Mouse (Mus musculus): ENCODE results near the gene Arid1b. TPM values are rescaled to one million over a fixed set of nuclear protein-coding genes. Genes with fewer than 3 reads are reported as not detected.

The Arid1b gene
- polyA plus RNA-seq, 1 experiment from 2014 or later = 46.4 TPM

DNA sequence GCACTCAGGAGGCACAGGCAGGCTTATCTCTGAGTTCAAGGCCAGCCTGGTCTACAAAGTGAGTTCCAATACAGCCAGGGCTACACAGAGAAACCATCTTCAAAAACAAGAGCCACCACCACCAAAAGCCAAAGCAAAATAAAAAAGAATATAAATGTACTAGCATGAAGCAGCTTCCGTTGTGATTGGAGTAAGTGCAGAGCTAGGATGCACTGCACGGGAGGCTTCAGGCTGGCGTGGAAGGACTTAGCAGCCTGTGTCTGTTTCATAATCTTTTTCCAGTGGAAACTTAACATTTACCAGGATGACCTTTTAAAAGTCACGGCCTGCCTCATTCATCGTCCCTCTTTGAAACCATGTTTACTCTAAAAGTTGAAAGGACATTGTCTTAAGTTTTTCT lies 67.5 kb downstream of the Arid1b start:
- POLR2A ChIA-PET = interaction anchor here (0.8 kb wide), 1 partner anchor 159 kb away, joined by 5 read pairs; no protein-coding TSS in a partner anchor
- ATAC-seq = no peak
- no peak for TF ChIP-seq CTCF (IDR thresholded peaks at IDR 0.05)
- H3K27me3 ChIP-seq = no peaks in the 10 kb centered on the region
- no peak for DNase-seq (ENCODE audit: low read depth, low spot score)
- CTCF ChIA-PET = interaction anchor here (0.8 kb wide), 1 partner anchor 64 kb away, joined by 3 read pairs; no protein-coding TSS in a partner anchor
- in situ Hi-C loops (cut with MboI; ENCODE audit: low pct_unique_long_range_greater_than_20kb) = loop anchor here (5.0 kb wide), 1 partner anchor 76 kb away; no protein-coding TSS in a partner anchor

DNA sequence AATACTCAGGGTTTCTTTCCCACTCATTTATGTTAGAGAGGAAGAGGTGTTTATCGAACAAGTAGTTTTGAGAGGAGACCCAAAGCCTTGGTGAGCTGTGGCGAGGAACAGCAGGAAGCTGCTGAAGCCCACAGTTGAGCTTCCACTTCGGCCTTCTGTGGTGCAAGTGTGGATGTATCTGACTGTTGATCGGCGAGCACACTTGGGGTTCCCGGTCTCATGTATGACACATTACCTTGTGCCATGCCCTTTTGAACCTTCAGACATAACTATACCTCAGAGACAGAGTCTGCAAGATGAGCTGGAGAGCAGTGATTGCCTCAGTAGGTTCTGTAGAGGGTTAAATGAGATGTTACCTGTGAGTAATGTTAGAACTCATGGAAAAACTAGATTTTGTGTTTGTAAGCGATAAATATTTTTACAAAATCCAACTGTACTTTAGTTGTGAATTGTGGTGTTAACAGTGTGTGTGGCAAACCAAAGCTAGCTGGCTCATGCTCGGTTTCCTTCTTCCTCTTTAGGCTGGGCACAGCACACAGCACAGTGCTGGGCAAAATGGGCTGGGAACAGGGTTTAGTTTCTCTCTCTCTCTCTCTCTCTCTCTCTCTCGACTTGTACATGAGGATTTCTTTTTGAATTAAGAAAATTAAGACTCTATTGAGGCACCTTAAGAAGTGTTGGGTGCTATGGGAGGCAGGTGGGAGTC lies 69.5 kb downstream of the Arid1b start:
- POLR2A ChIA-PET = no interaction called here
- no peaks in the 10 kb centered on the region for H3K27me3 ChIP-seq
- DNase-seq (ENCODE audit: low read depth, low spot score) (no peak), ATAC-seq (no peak)
- CTCF ChIA-PET = interaction anchor here (1.1 kb wide), 1 partner anchor 11 kb away, joined by 4 read pairs; no protein-coding TSS in a partner anchor
- TF ChIP-seq CTCF (IDR thresholded peaks at IDR 0.05) = no peak
- in situ Hi-C loops (cut with MboI; ENCODE audit: low pct_unique_long_range_greater_than_20kb) = loop anchor here (5.0 kb wide), 1 partner anchor 74 kb away; no protein-coding TSS in a partner anchor

DNA sequence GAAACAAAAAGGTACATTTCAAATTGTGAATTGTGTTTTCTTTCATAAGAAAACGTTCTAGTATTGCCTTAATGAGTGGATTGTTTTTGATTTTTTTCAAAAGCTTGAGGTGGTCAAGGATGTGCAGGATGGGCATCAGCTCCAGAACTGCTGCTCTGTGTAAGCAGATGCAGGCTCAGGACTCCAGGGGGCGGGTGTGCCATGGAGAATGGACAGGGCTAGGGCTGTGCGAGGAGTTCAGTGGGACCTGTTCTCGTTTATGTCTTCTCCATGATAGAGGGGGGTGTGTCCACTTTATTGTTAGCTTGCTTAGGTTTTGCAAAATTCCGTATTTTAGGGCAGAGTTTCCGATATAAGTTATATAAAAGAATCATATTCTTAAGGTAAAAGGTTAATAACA lies 70.6 kb downstream of the Arid1b start:
- no peaks in the 10 kb centered on the region for H3K27me3 ChIP-seq
- ATAC-seq = no peak
- DNase-seq (ENCODE audit: low read depth, low spot score) = no peak
- in situ Hi-C loops (cut with MboI; ENCODE audit: low pct_unique_long_range_greater_than_20kb) = loop anchor here (5.0 kb wide), 1 partner anchor 73 kb away; no protein-coding TSS in a partner anchor
- CTCF ChIA-PET = interaction anchor here (1.1 kb wide), 1 partner anchor 10 kb away, joined by 4 read pairs; no protein-coding TSS in a partner anchor
- POLR2A ChIA-PET = no interaction called here
- no peak for TF ChIP-seq CTCF (IDR thresholded peaks at IDR 0.05)

DNA sequence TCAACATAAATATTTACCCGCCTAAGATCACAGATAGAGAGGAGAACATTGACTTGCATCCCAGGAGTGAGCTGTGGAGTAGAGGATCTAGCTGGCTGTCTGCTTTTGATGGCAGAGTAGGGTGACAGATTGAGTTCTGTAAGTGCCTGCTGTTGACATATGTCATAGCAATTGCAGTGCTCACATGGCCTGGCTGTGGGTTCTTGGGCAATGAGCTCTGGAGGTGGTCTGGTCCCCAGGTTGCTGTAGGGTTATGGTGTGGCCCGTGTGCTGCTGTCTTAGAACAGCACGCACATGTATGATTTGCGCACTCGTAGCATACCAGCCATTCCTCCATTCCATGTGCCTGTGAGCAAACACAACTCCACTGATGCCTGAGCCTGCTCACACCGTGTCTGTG lies 71.1 kb downstream of the Arid1b start:
- DNase-seq (ENCODE audit: low read depth, low spot score) (no peak), ATAC-seq (no peak)
- ChIA-PET CTCF (interaction anchor here (1.6 to 3.0 kb wide), 2 partner anchors 8 to 11 kb away, joined by 4 to 9 read pairs; no protein-coding TSS in a partner anchor), POLR2A (no interaction called here)
- TF ChIP-seq CTCF (IDR thresholded peaks at IDR 0.05) = no peak
- H3K27me3 ChIP-seq = no peaks in the 10 kb centered on the region
- in situ Hi-C loops (cut with MboI; ENCODE audit: low pct_unique_long_range_greater_than_20kb) = no loop called here

DNA sequence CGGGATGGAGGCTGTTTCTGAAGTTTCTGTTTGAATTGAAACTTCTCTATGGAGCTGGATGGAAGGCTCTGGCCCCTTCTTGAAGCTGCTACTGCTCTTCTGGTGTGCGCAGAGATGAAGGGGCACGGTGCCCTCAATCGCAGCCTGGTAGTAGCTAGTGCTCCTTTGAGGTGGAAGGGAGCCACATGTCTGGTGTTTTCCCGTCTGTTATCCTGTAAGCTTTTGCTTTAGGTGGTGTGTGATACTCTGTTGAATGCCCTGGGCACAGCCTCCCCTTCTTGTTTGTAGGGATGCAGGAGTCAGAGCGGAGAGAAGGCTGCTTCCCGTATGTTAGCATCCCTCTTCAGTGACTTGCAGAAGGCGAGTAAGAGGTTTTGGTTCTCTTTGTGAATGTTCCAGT lies 72.7 kb downstream of the Arid1b start:
- POLR2A ChIA-PET = no interaction called here
- in situ Hi-C loops (cut with MboI; ENCODE audit: low pct_unique_long_range_greater_than_20kb) = no loop called here
- CTCF ChIA-PET = interaction anchor here (1.6 to 3.0 kb wide), 2 partner anchors 9 to 10 kb away, joined by 4 to 9 read pairs; no protein-coding TSS in a partner anchor
- DNase-seq (ENCODE audit: low read depth, low spot score) = no peak
- ATAC-seq = no peak
- H3K27me3 ChIP-seq = no peaks in the 10 kb centered on the region
- TF ChIP-seq CTCF (IDR thresholded peaks at IDR 0.05) = no peak

DNA sequence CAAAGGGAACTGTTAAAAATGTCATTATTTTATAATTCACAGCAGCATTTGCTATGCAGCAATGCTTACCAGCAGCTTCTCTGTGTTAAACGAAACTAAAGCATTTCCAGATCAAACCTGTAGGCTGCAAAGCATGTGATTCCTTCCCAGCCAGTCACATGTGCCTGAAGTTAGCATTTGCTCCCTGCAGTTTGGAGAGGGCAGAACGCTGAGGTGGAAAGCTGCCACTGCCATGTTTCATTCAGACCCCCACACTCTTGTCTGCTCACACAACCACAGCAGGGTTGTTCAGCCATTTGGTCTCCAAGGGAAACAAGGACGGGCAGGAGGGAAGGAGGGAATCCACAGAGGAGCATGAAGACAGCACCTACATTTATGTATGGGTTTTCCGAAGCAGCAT lies 73.1 kb downstream of the Arid1b start:
- in situ Hi-C loops (cut with MboI; ENCODE audit: low pct_unique_long_range_greater_than_20kb) = no loop called here
- DNase-seq (ENCODE audit: low read depth, low spot score) (no peak), ATAC-seq (no peak)
- TF ChIP-seq CTCF (IDR thresholded peaks at IDR 0.05) = no peak
- H3K27me3 ChIP-seq = no peaks in the 10 kb centered on the region
- ChIA-PET POLR2A (no interaction called here), CTCF (interaction anchor here (1.4 to 3.0 kb wide), 2 partner anchors 9 to 10 kb away, joined by 4 to 9 read pairs; no protein-coding TSS in a partner anchor)

DNA sequence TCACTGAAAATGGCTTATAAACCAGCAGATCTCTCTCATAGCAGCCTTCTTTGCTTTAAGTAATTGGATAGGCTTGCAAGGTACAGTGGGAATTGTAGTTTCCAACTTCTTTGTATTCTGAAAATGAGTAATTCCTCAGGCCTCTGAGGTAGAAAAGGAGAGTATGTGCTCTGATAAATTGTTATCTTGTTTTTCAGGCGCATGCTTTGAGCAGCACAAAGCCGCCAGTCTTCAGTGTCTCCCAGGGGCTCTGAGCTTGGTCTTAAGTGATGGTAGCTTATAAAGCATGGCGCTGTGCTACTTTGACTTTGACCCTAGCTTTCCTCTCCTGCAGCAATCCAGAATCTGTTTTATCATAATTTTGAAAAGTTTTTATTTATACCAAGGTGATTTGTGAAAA lies 76.3 kb downstream of the Arid1b start:
- in situ Hi-C loops (cut with MboI; ENCODE audit: low pct_unique_long_range_greater_than_20kb) = no loop called here
- POLR2A ChIA-PET = no interaction called here
- ATAC-seq = no peak

DNA sequence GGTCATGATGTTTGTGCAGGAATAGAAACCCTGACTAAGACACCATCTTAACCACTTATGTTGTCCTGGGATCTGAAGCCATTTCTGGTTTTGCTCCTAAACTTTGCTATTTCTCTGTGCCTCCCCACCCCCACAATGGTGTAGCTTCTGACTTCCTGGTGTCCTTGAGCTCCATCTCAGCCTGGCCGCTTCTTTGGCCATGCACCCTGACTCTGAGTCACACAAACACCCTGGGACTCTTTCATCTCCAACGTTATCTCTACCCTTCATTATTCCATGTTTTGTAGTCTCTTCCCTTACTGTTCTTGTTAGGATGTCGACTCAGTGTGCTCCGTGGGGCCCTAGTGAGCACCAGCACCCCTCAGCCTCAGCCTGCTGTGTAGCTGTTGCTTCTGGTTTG lies 78.4 kb downstream of the Arid1b start:
- ATAC-seq (no peak), DNase-seq (ENCODE audit: low read depth, low spot score) (no peak)
- in situ Hi-C loops (cut with MboI; ENCODE audit: low pct_unique_long_range_greater_than_20kb) = no loop called here
- CTCF ChIA-PET = no interaction called here
- POLR2A ChIA-PET = no interaction called here
- TF ChIP-seq CTCF (IDR thresholded peaks at IDR 0.05) = no peak
- no peaks in the 10 kb centered on the region for H3K27me3 ChIP-seq

More for the DNA sequence above, 76.3 kb downstream of the Arid1b start:
- H3K27me3 ChIP-seq = no peaks in the 10 kb centered on the region
- TF ChIP-seq CTCF (IDR thresholded peaks at IDR 0.05) = no peak
- no peak for DNase-seq (ENCODE audit: low read depth, low spot score)
- CTCF ChIA-PET = no interaction called here

DNA sequence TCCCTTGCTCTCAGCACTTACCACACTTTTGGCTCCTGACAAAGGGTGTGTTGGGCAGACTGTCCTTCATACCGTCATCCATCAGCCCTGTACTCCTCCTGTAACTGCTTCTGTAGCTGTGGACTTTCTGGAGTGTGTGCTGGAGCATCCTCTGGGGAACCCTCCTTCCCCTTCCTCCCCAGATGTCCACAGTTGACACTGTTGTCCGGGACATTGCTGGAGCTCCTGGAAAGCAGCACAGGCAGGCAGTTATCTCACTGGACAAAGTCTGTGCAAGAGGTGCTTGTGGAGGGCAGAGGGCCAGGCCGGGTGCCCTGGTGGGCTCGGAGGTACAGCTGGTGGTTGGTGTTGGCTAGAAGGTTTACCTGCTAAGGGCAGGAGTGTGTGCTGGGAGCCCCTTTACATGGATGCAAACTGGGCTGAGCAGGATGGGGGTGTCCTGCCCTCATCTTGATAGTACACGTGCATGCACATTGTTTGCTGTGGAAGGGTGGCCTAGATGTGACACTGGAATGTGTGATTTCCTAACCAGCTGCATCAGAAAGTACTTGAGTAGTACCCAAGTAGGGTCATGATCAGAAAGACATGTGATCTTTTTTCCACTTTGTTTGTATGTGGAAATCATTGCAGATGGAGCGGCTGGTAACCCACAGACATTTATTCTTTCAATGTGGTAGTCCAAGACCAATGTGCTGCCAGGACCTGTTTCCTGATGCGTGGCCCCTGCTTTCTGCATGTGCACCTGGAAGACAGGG lies 80.8 kb downstream of the Arid1b start:
- ATAC-seq = no peak
- CTCF ChIA-PET = interaction anchor here (1.8 to 2.4 kb wide), 2 partner anchors 8 to 11 kb away, joined by 4 to 9 read pairs; no protein-coding TSS in a partner anchor
- no peak for DNase-seq (ENCODE audit: low read depth, low spot score)
- H3K27me3 ChIP-seq = no peaks in the 10 kb centered on the region
- POLR2A ChIA-PET = no interaction called here
- TF ChIP-seq CTCF (IDR thresholded peaks at IDR 0.05) = no peak
- in situ Hi-C loops (cut with MboI; ENCODE audit: low pct_unique_long_range_greater_than_20kb) = no loop called here

DNA sequence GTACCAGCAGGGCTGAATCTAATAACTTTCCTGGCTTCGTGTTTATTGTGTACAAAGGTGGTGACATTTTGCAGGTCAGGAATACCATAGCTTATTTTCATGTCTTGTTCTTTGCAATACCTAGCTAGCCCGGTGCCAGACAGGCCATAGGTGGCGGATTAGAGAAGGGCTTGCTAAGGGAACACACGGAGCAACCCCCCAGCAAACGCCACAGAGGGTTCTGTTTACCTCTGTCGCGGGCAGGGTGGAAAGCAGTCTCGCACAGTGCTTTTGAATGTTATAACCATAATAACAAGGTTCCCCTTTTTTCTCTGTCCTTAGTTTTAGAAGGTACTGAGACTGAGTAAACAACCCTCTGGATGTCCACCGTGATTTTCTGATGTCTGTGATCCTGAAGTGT lies 83.9 kb downstream of the Arid1b start:
- in situ Hi-C loops (cut with MboI; ENCODE audit: low pct_unique_long_range_greater_than_20kb) = no loop called here
- DNase-seq (ENCODE audit: low read depth, low spot score) (no peak), ATAC-seq (no peak)
- ChIA-PET CTCF (no interaction called here), POLR2A (no interaction called here)
- no peak for TF ChIP-seq CTCF (IDR thresholded peaks at IDR 0.05)
- no peaks in the 10 kb centered on the region for H3K27me3 ChIP-seq

DNA sequence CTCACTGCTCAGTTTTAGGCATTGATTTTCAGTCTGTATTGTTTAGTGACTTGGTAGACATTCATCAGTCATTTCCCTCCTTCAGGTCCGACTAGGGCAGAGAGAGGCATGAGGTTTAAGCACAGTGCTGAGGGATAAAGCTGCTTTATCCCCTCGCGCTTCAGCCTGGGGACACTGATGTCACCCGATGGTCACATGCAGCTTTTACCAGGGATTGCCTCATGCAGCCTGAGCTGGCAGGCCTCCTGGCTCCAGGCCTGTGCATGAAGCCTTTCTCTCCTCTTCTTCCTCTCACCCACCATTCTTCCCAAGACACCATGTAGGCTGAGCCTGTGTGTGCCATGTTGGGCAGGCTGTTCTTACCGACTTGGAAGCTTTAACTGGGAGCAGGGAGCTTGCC lies 84.4 kb downstream of the Arid1b start:
- DNase-seq (ENCODE audit: low read depth, low spot score) = no peak
- POLR2A ChIA-PET = no interaction called here
- CTCF ChIA-PET = interaction anchor here (1.1 kb wide), 1 partner anchor 20 kb away, joined by 3 read pairs; no protein-coding TSS in a partner anchor
- no peak for TF ChIP-seq CTCF (IDR thresholded peaks at IDR 0.05)
- in situ Hi-C loops (cut with MboI; ENCODE audit: low pct_unique_long_range_greater_than_20kb) = no loop called here
- H3K27me3 ChIP-seq = no peaks in the 10 kb centered on the region
- no peak for ATAC-seq
